31 mouse cellular contexts compared by ENCODE assay signal in the genomic region with DNA sequence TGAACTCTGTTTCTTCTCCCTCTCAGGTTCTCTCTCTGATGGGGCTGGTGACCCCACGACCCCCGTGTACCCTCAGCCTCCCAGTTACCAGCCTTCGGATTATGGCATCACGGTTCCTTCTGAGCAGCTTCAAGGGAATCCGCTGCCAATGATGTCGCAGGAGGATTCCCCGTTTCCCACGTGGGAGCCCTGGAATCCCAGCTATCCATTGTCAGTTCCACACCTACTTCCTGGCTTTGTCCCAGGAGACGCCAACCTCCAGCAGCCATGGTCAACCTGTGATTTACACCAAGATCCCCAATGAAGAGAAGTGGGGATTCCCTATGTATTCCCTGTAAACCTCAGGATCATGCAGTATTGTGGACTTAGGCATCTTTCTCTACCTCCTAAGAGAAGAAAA. TPM values are rescaled to one million over a fixed set of nuclear protein-coding genes. Genes with fewer than 3 reads are reported as not detected.
DNase-seq lines count a peak whose midpoint lies in the region; ATAC-seq lines count a peak whose summit lies in the region.
"Had no signal": no experiment of that assay in that cellular context is flagged by ENCODE, and none has a peak within 500 bp of the region (broad histone marks: within the 10 kb centered on the region; RNA-seq: fewer than 3 reads in every experiment).

No protein-coding gene starts in this region.

- intact Hi-C loops in heart, postnatal 36 days (cut with DNase I), result no loop called here

- H3K4me2 ChIP-seq in neural tube, embryonic 15.5 days, result no peak overlapping the region
- H3K4me2 ChIP-seq in limb, embryonic 11.5 days (ENCODE audit: low read depth, severe bottlenecking), result no peak overlapping the region
- H3K4me2 ChIP-seq: embryonic facial prominence, embryonic 13.5 days; embryonic facial prominence, embryonic 15.5 days; forebrain, embryonic 12.5 days; forebrain, embryonic 15.5 days had no signal

- DNase-seq in heart, adult 11 months, result peak; percentile 71
- no peak for DNase-seq in heart, postnatal 36 days
- peak; percentile 6 for DNase-seq in neural tube, embryonic 10.5 days (ENCODE audit: extremely low spot score, low spot score)
- DNase-seq in limb, embryonic 11.5 days (ENCODE audit: low spot score), result peak; percentile 17
- DNase-seq in layer of hippocampus, postnatal 25 days (ENCODE audit: extremely low spot score in 1 of 2, low spot score in 1 of 2), result no peak
- DNase-seq: adrenal gland, adult 2 months; adrenal gland, postnatal 10 days; adrenal gland, postnatal 25 days; B cell, adult 2 months; cerebellum, adult 11 months; cerebellum, adult 18-20 months; cerebellum, adult 8-10 months; cerebellum, adult 9-11 months; cerebellum, postnatal 14 days; cerebellum, postnatal 36 days; embryo, embryonic 11 days; forebrain, postnatal 0 days had no signal

- 92% methylated on average over 9 of the region's 9 CpGs for WGBS in neural tube, embryonic 15.5 days
- 87% methylated on average over 9 of the region's 9 CpGs for WGBS in limb, embryonic 11.5 days

- H3K27ac ChIP-seq in neural tube, embryonic 15.5 days (replicated peaks), result no peak overlapping the region
- H3K27ac ChIP-seq in limb, embryonic 11.5 days (replicated peaks; ENCODE audit: low read depth, low read length), result no peak overlapping the region
- H3K27ac ChIP-seq: embryonic facial prominence, embryonic 13.5 days; embryonic facial prominence, embryonic 15.5 days; forebrain, embryonic 10.5 days; forebrain, embryonic 12.5 days; forebrain, embryonic 15.5 days had no signal

- ATAC-seq in neural tube, embryonic 15.5 days (ENCODE audit: low FRiP score), result no peak
- ATAC-seq in limb, embryonic 11.5 days (ENCODE audit: insufficient number of reproducible peaks, low FRiP score, low TSS enrichment, low read depth), result no peak
- ATAC-seq: CD4-positive, CD25-positive, alpha-beta regulatory T cell, adult 4 months; forebrain, embryonic 15.5 days; forebrain, postnatal 0 days; Patski had no signal

- H3K4me1 ChIP-seq in neural tube, embryonic 15.5 days, result no peaks in the 10 kb centered on the region
- H3K4me1 ChIP-seq in limb, embryonic 11.5 days (ENCODE audit: control insufficient read depth, insufficient read depth, low read length), result no peaks in the 10 kb centered on the region
- H3K4me1 ChIP-seq: embryonic facial prominence, embryonic 13.5 days; embryonic facial prominence, embryonic 15.5 days; forebrain, embryonic 10.5 days; forebrain, embryonic 12.5 days; forebrain, embryonic 15.5 days had no signal

- no peak overlapping the region for H3K4me3 ChIP-seq in neural tube, embryonic 15.5 days (replicated peaks)
- H3K4me3 ChIP-seq in limb, embryonic 11.5 days (ENCODE audit: low read depth, low read length), result no peak overlapping the region
- H3K4me3 ChIP-seq: embryonic facial prominence, embryonic 13.5 days; embryonic facial prominence, embryonic 15.5 days; erythroblast, embryonic 14.5 days; forebrain, embryonic 10.5 days; forebrain, embryonic 12.5 days; forebrain, embryonic 15.5 days had no signal

- H3K27me3 ChIP-seq in neural tube, embryonic 15.5 days (replicated peaks), result no peaks in the 10 kb centered on the region
- no peaks in the 10 kb centered on the region for H3K27me3 ChIP-seq in limb, embryonic 11.5 days (ENCODE audit: control insufficient read depth, insufficient read depth, low read length)
- H3K27me3 ChIP-seq: embryonic facial prominence, embryonic 13.5 days; embryonic facial prominence, embryonic 15.5 days; forebrain, embryonic 12.5 days; forebrain, embryonic 15.5 days; Patski had no signal

- no peaks in the 10 kb centered on the region for H3K9me3 ChIP-seq in neural tube, embryonic 15.5 days (replicated peaks)
- no peaks in the 10 kb centered on the region for H3K9me3 ChIP-seq in limb, embryonic 11.5 days (ENCODE audit: control insufficient read depth, low read length)
- H3K9me3 ChIP-seq: embryonic facial prominence, embryonic 13.5 days; embryonic facial prominence, embryonic 15.5 days; forebrain, embryonic 10.5 days; forebrain, embryonic 12.5 days; forebrain, embryonic 15.5 days; G1E had no signal

- H3K36me3 ChIP-seq in neural tube, embryonic 15.5 days, result no peaks in the 10 kb centered on the region
- H3K36me3 ChIP-seq in limb, embryonic 11.5 days (ENCODE audit: control insufficient read depth, insufficient read depth, low read length), result no peaks in the 10 kb centered on the region
- H3K36me3 ChIP-seq: embryonic facial prominence, embryonic 13.5 days; embryonic facial prominence, embryonic 15.5 days; forebrain, embryonic 10.5 days; forebrain, embryonic 12.5 days; forebrain, embryonic 15.5 days; G1E had no signal

- no peak overlapping the region for H3K9ac ChIP-seq in neural tube, embryonic 15.5 days (replicated peaks)
- H3K9ac ChIP-seq in limb, embryonic 11.5 days (ENCODE audit: low read length), result no peak overlapping the region
- H3K9ac ChIP-seq: embryonic facial prominence, embryonic 13.5 days; embryonic facial prominence, embryonic 15.5 days; forebrain, embryonic 12.5 days; forebrain, embryonic 15.5 days; forebrain, postnatal 0 days had no signal

RNA-seq across cellular contexts. Expression of a gene that starts 14.4 kb away (rescaled TPM):
- not detected for total RNA-seq in heart, postnatal 36 days (2021)
- not detected in 2 replicates for polyA plus RNA-seq in neural tube, embryonic 15.5 days (2015; fragmentation: Nextera tagmentation; extraction: Ambion mirVana)
- not detected in 2 replicates for polyA plus RNA-seq in limb, embryonic 11.5 days (2014; fragmentation: Nextera tagmentation; extraction: Ambion mirVana)
- not detected for total RNA-seq in layer of hippocampus, postnatal 25 days (2021)
- total RNA-seq: adrenal gland, adult 2 months; adrenal gland, postnatal 10 days; adrenal gland, postnatal 25 days; adrenal gland, postnatal 4 days; common myeloid progenitor, adult 5-6 weeks; forebrain, postnatal 0 days; G1E had no signal
- polyA plus RNA-seq: adrenal gland, adult 2 months; brain, embryonic 14.5 days; CD4-positive, CD25-positive, alpha-beta regulatory T cell, adult 4 months; embryonic facial prominence, embryonic 11.5 days; embryonic facial prominence, embryonic 13.5 days; embryonic facial prominence, embryonic 15.5 days; erythroblast, embryonic 14.5 days; forebrain, embryonic 10.5 days; forebrain, embryonic 12.5 days; forebrain, embryonic 15.5 days; forebrain, postnatal 0 days; G1E; Patski had no signal

RNA-seq across cellular contexts. Expression of a gene that starts 26.9 kb away (rescaled TPM):
- 10 to 100 TPM; 40.5 to 45.4 TPM for total RNA-seq in heart, postnatal 36 days (2021)
- polyA plus RNA-seq in neural tube, embryonic 15.5 days (2015; fragmentation: Nextera tagmentation; extraction: Ambion mirVana), result 118 and 124 TPM in 2 replicates
- 147 and 160 TPM in 2 replicates for polyA plus RNA-seq in limb, embryonic 11.5 days (2014; fragmentation: Nextera tagmentation; extraction: Ambion mirVana)
- total RNA-seq in layer of hippocampus, postnatal 25 days (2021), result 100 to 1,000 TPM; 105 to 127 TPM

RNA-seq across cellular contexts. Expression of a gene that starts 28.2 kb away (rescaled TPM):
- under 1 TPM in 1 of 2 experiments, not detected in 1; 0.47 TPM for total RNA-seq in heart, postnatal 36 days (2021)
- polyA plus RNA-seq in neural tube, embryonic 15.5 days (2015; fragmentation: Nextera tagmentation; extraction: Ambion mirVana), result 0.49 and 0.54 TPM in 2 replicates
- 0.61 and 0.69 TPM in 2 replicates for polyA plus RNA-seq in limb, embryonic 11.5 days (2014; fragmentation: Nextera tagmentation; extraction: Ambion mirVana)
- total RNA-seq in layer of hippocampus, postnatal 25 days (2021), result under 1 TPM; 0.42 to 0.68 TPM
- total RNA-seq: adrenal gland, postnatal 25 days; common myeloid progenitor, adult 5-6 weeks; forebrain, postnatal 0 days; G1E had no signal
- polyA plus RNA-seq: embryonic facial prominence, embryonic 11.5 days; erythroblast, embryonic 14.5 days; forebrain, embryonic 12.5 days; G1E had no signal

RNA-seq across cellular contexts. Expression of a gene that starts 55.1 kb away (rescaled TPM):
- total RNA-seq in heart, postnatal 36 days (2021), result 1 to 10 TPM; 1.3 to 1.4 TPM
- polyA plus RNA-seq in neural tube, embryonic 15.5 days (2015; fragmentation: Nextera tagmentation; extraction: Ambion mirVana), result 9.1 and 10.5 TPM in 2 replicates
- 21.1 and 26.6 TPM in 2 replicates for polyA plus RNA-seq in limb, embryonic 11.5 days (2014; fragmentation: Nextera tagmentation; extraction: Ambion mirVana)
- total RNA-seq in layer of hippocampus, postnatal 25 days (2021), result 1 to 10 TPM; 5.0 to 5.4 TPM
- polyA plus RNA-seq: erythroblast, embryonic 14.5 days had no signal

Comparison
In these comparisons a context has a peak if more than half of its experiments do, and no peak if none do; other contexts are left out.
1. DNase-seq: peak in heart, adult 11 months (single experiment), neural tube, embryonic 10.5 days (single experiment) and limb, embryonic 11.5 days (single experiment); none in heart, postnatal 36 days (0 of 2) and layer of hippocampus, postnatal 25 days (0 of 2).